Mouse (Mus musculus) C2C12 (cell line): ENCODE measurements around the gene Sox6.

Experiments
- CEBPB ChIP-seq: IDR thresholded peaks from one replicate; pipeline ENCODE4 v1.6.1; 2011; ENCODE audit warnings: low read depth, mild to moderate bottlenecking, control low read depth, moderate library complexity
- CTCF ChIP-seq: IDR thresholded peaks from one replicate; pipeline ENCODE4 v1.5.1; 2011; ENCODE audit not compliant: control insufficient read depth, insufficient read depth, insufficient read length
- MAX ChIP-seq: IDR thresholded peaks from one replicate; pipeline ENCODE4 v1.6.1; 2011; ENCODE audit warnings: mild to moderate bottlenecking, control low read depth
- USF1 ChIP-seq: IDR thresholded peaks from one replicate; pipeline ENCODE4 v1.6.1; 2011; ENCODE audit warnings: low read depth, mild to moderate bottlenecking, control low read depth, moderate library complexity

- TF ChIP-seq CTCF (no peak), MAX (no peak), CEBPB (no peak), USF1 (no peak)
Measured at GRCm38 (mm10) chr7:115776324-115776723, 262.3 kb downstream of the Sox6 start.
